Mouse (Mus musculus) adrenal gland, postnatal 14 days (tissue): Measurements from ENCODE around the gene Arpc4. TPM values are rescaled to one million over a fixed set of nuclear protein-coding genes. Genes with fewer than 3 reads are reported as not detected.

ENCODE experiments used
- microRNA-seq, 2 experiments: library from miRNA; unstranded; fragments of <30 nt; microRNA quantifications; one replicate each; pipeline ENCODE4 v1.2.0; 2021
- total RNA-seq: library from RNA; stranded (reverse); gene quantifications from 2 replicates; pipeline ENCODE4 v1.2.3, GENCODE M21; 2021

The Arpc4 gene
- total RNA-seq, 1 experiment from 2014 or later, result 165 TPM

Small RNA genes lying within 50 kb of the gene (microRNA-seq; reads per million reads assigned to microRNA genes)
- gene Gm24387, result 0 reads per million in 2 experiments

Other genes starting within 250 kb of the Arpc4 start
- 4.1 and 4.2 TPM in 2 replicates for gene Lhfpl4, start 182.7 kb upstream of the Arpc4 start, total RNA-seq
- gene Mtmr14, start 140.3 kb upstream of the Arpc4 start, total RNA-seq, result 30.3 and 43.4 TPM in 2 replicates
- 0.70 and 1.3 TPM in 2 replicates for gene Cpne9, start 95.8 kb upstream of the Arpc4 start, total RNA-seq
- 32.3 and 36.7 TPM in 2 replicates for gene Brpf1, start 71.0 kb upstream of the Arpc4 start, total RNA-seq
- gene Ogg1, start 51.1 kb upstream of the Arpc4 start, total RNA-seq, result 11.3 and 11.8 TPM in 2 replicates
- gene Camk1, start 34.1 kb upstream of the Arpc4 start, total RNA-seq, result 46.4 and 49.3 TPM in 2 replicates
- 34.9 and 35.5 TPM in 2 replicates for gene Tada3, start 232 bp upstream of the Arpc4 start, total RNA-seq
- 4.1 and 4.2 TPM in 2 replicates for gene Ttll3, start 11.1 kb downstream of the Arpc4 start, total RNA-seq
- gene Rpusd3, start 41.2 kb downstream of the Arpc4 start, total RNA-seq, result 11.3 and 16.9 TPM in 2 replicates
- gene Cidec, start 57.6 kb downstream of the Arpc4 start, total RNA-seq, result 388 and 421 TPM in 2 replicates
- gene Jagn1, start 64.5 kb downstream of the Arpc4 start, total RNA-seq, result 54.1 and 54.8 TPM in 2 replicates
- gene Il17re, start 80.4 kb downstream of the Arpc4 start, total RNA-seq, result 1.5 and 2.8 TPM in 2 replicates
- gene Il17rc, start 93.3 kb downstream of the Arpc4 start, total RNA-seq, result 18.2 and 19.3 TPM in 2 replicates
- 37.4 and 42.7 TPM in 2 replicates for gene Creld1, start 105.2 kb downstream of the Arpc4 start, total RNA-seq
- 0.15 and 0.23 TPM in 2 replicates for gene Prrt3, start 123.8 kb downstream of the Arpc4 start, total RNA-seq
- gene Emc3, start 153.5 kb downstream of the Arpc4 start, total RNA-seq, result 88.7 and 94.4 TPM in 2 replicates
- 3.1 and 3.2 TPM in 2 replicates for gene Fancd2, start 153.6 kb downstream of the Arpc4 start, total RNA-seq
- not detected in 2 replicates for gene Fancd2os, start 222.6 kb downstream of the Arpc4 start, total RNA-seq
- gene Brk1, start 226.7 kb downstream of the Arpc4 start, total RNA-seq, result 147 and 162 TPM in 2 replicates
- gene Vhl, start 245.8 kb downstream of the Arpc4 start, total RNA-seq, result 26.0 and 27.6 TPM in 2 replicates